ENCODE assay signal across 8 mouse cellular contexts in the genomic region with DNA sequence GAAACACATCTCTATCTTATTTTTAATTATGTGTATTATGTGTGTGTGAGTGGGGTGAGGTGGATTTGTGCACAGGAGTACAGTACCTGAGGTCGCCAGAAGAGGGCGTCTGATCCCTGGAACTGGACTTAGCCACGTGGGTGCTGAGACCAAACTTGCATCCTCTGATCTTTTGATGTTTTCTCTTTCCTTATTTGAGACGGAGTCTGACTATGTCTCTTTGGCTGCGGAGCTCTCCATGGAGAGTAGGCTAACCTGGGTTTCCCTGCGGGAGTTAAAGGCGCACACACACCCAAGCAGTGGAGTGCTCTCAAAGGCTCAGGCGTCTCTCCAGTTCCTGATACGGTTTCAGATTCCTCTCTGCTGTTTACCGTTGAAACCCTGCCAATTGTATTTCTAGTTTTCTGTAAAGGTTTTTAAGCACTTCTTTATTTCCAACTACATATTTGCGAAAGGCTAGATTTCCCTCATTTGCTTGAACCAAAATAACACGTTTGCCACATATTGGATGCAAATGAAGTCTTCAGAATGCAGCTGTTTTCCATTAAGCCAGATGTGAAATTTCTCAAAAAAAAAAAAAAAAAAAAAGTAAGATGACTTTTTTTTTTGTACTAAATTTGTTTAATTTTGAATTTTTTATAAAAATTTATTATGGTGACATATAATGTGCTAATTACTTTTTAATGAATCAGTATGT. TPM values are rescaled to one million over a fixed set of nuclear protein-coding genes. Genes with fewer than 3 reads are reported as not detected.
DNase-seq lines count a peak whose midpoint lies in the region; ATAC-seq and TF ChIP-seq lines count a peak whose summit lies in the region.

No protein-coding gene starts in this region.

- peak overlapping the region; percentile 52 for H3K4me2 ChIP-seq in heart, embryonic 15.5 days
- H3K4me2 ChIP-seq in liver, embryonic 14.5 days (ENCODE audit: low read depth) = peak overlapping the region; percentile 37
- H3K4me2 ChIP-seq in stomach, embryonic 16.5 days (ENCODE audit: low read depth, low read length) = peak overlapping the region; percentile 64

- H3K27ac ChIP-seq in bone marrow macrophage, adult 2 months (ENCODE audit: insufficient read depth, low read depth, low read length) = no peak overlapping the region
- peak overlapping the region; percentile 48; the same call in 1 of the 2 replicates for H3K27ac ChIP-seq in forebrain, embryonic 10.5 days
- no peak overlapping the region for H3K27ac ChIP-seq in heart, embryonic 15.5 days
- H3K27ac ChIP-seq in liver, embryonic 14.5 days = no peak overlapping the region
- no peak overlapping the region; the same call in 1 of the 2 replicates for H3K27ac ChIP-seq in stomach, embryonic 16.5 days (ENCODE audit: low read length)

- TF ChIP-seq EP300 in liver, embryonic 14.5 days (IDR thresholded peaks at IDR 0.05; ENCODE audit: low read depth) = no peak

- ATAC-seq in heart, embryonic 15.5 days (replicated peaks; ENCODE audit: insufficient number of reproducible peaks, insufficient read depth, low FRiP score, low read depth) = no peak; the same call in 1 of the 2 replicates
- ATAC-seq in liver, embryonic 14.5 days (ENCODE audit: insufficient read depth) = no peak
- no peak for ATAC-seq in stomach, embryonic 16.5 days (ENCODE audit: insufficient read depth, low FRiP score)

- H3K9ac ChIP-seq in heart, embryonic 15.5 days = no peak overlapping the region
- H3K9ac ChIP-seq in liver, embryonic 14.5 days (replicated peaks) = no peak overlapping the region
- H3K9ac ChIP-seq in stomach, embryonic 16.5 days (ENCODE audit: low read length) = no peak overlapping the region

- peak; percentile 81 to 82 for DNase-seq in B cell, adult 2 months
- peak; percentile 82 for DNase-seq in forebrain, embryonic 10.5 days (ENCODE audit: extremely low spot score, low spot score)
- peak; percentile 84 for DNase-seq in kidney, postnatal 14 days
- peak in 1 of 3 experiments; percentile 17 for DNase-seq in liver, embryonic 14.5 days (ENCODE audit: low read depth in 3 of 3, low spot score in 3 of 3)
- peak; percentile 85 for DNase-seq in neural tube, embryonic 10.5 days (ENCODE audit: extremely low spot score, low spot score)

- peak; percentile 95 for TF ChIP-seq CTCF in bone marrow macrophage, adult 2 months (IDR thresholded peaks at IDR 0.05; ENCODE audit: low read depth, low read length)
- TF ChIP-seq CTCF in liver, embryonic 14.5 days (IDR thresholded peaks at IDR 0.05; ENCODE audit: low read depth) = peak; percentile 83

- H3K9me3 ChIP-seq in forebrain, embryonic 10.5 days = peaks cover 3% of the 10 kb centered on the region; the same call in 1 of the 2 replicates
- no peaks in the 10 kb centered on the region for H3K9me3 ChIP-seq in heart, embryonic 15.5 days (replicated peaks)
- no peaks in the 10 kb centered on the region for H3K9me3 ChIP-seq in liver, embryonic 14.5 days (ENCODE audit: control insufficient read depth, low read length)
- peaks cover 2% of the 10 kb centered on the region; the same call in 1 of the 2 replicates for H3K9me3 ChIP-seq in stomach, embryonic 16.5 days (replicated peaks; ENCODE audit: control insufficient read depth, low read length)

- H3K4me3 ChIP-seq in bone marrow macrophage, adult 2 months (ENCODE audit: insufficient read depth, low read length) = peak overlapping the region; percentile 24
- peak overlapping the region; percentile 24; the same call in 1 of the 2 replicates for H3K4me3 ChIP-seq in forebrain, embryonic 10.5 days
- peak overlapping the region; percentile 15; the same call in 1 of the 2 replicates for H3K4me3 ChIP-seq in heart, embryonic 15.5 days
- no peak overlapping the region; a peak in 1 of 4 replicates for H3K4me3 ChIP-seq in liver, embryonic 14.5 days (ENCODE audit: insufficient read depth in 1 of 2, low read depth in 2 of 2, low read length in 2 of 2)
- peak overlapping the region; percentile 32 for H3K4me3 ChIP-seq in stomach, embryonic 16.5 days (replicated peaks; ENCODE audit: low read length)

- WGBS in forebrain, embryonic 10.5 days = 23% methylated on average over 12 of the region's 12 CpGs
- WGBS in heart, embryonic 15.5 days = 13% methylated on average over 12 of the region's 12 CpGs
- WGBS in liver, embryonic 14.5 days (ENCODE audit: insufficient replicate concordance) = 18% methylated on average over 12 of the region's 12 CpGs
- 16% methylated on average over 12 of the region's 12 CpGs for WGBS in stomach, embryonic 16.5 days

- H3K4me1 ChIP-seq in bone marrow macrophage, adult 2 months (ENCODE audit: control insufficient read depth, insufficient read depth, low read length) = peaks cover 2% of the 10 kb centered on the region; the same call in 1 of the 2 replicates
- H3K4me1 ChIP-seq in forebrain, embryonic 10.5 days = peaks cover 3% of the 10 kb centered on the region; the same call in 1 of the 2 replicates
- no peaks in the 10 kb centered on the region for H3K4me1 ChIP-seq in heart, embryonic 15.5 days (replicated peaks)
- H3K4me1 ChIP-seq in liver, embryonic 14.5 days (replicated peaks; ENCODE audit: control insufficient read depth in 2 of 2, insufficient read depth in 2 of 2, low read length in 1 of 2) = no peaks in the 10 kb centered on the region
- no peaks in the 10 kb centered on the region for H3K4me1 ChIP-seq in stomach, embryonic 16.5 days (ENCODE audit: control insufficient read depth, insufficient read depth, low read length)

- no peak for TF ChIP-seq POLR2A in bone marrow macrophage, adult 2 months (IDR thresholded peaks at IDR 0.05; ENCODE audit: borderline replicate concordance, low read depth, low read length)

- H3K36me3 ChIP-seq in forebrain, embryonic 10.5 days (replicated peaks) = no peaks in the 10 kb centered on the region
- H3K36me3 ChIP-seq in heart, embryonic 15.5 days = no peaks in the 10 kb centered on the region
- H3K36me3 ChIP-seq in liver, embryonic 14.5 days (replicated peaks; ENCODE audit: control insufficient read depth, insufficient read depth, low read depth) = no peaks in the 10 kb centered on the region
- no peaks in the 10 kb centered on the region for H3K36me3 ChIP-seq in stomach, embryonic 16.5 days (ENCODE audit: control insufficient read depth, insufficient read depth, low read length)

- no peaks in the 10 kb centered on the region for H3K27me3 ChIP-seq in forebrain, embryonic 10.5 days (ENCODE audit: poor library complexity, severe bottlenecking)
- no peaks in the 10 kb centered on the region for H3K27me3 ChIP-seq in heart, embryonic 15.5 days
- H3K27me3 ChIP-seq in liver, embryonic 14.5 days (ENCODE audit: control insufficient read depth, insufficient read depth, low read length) = no peaks in the 10 kb centered on the region
- H3K27me3 ChIP-seq in stomach, embryonic 16.5 days (ENCODE audit: control insufficient read depth, insufficient read depth, low read length) = no peaks in the 10 kb centered on the region

RNA-seq across cellular contexts. Expression of a gene that starts 21.1 kb away (rescaled TPM):
- polyA plus RNA-seq in bone marrow macrophage, adult 2 months (2012; ENCODE audit: insufficient read depth, insufficient read length, missing spikeins) = 22.2 and 22.5 TPM in 2 replicates
- polyA plus RNA-seq in forebrain, embryonic 10.5 days (2016; fragmentation: Nextera tagmentation; extraction: Ambion mirVana) = 31.2 and 34.0 TPM in 2 replicates
- polyA plus RNA-seq in heart, embryonic 15.5 days (2015; fragmentation: Nextera tagmentation; extraction: Ambion mirVana) = 27.1 and 28.7 TPM in 2 replicates
- 2.3 and 2.9 TPM in 2 replicates for polyA plus RNA-seq in liver, embryonic 14.5 days (2012; rRNA removed)
- polyA plus RNA-seq in liver, embryonic 14.5 days (2014; fragmentation: Nextera tagmentation; extraction: Ambion mirVana) = 9.4 and 10.6 TPM in 2 replicates
- polyA plus RNA-seq in stomach, embryonic 16.5 days (2015; fragmentation: Nextera tagmentation; extraction: Ambion mirVana) = 37.2 and 42.1 TPM in 2 replicates

Comparison
In these comparisons a context has a peak if more than half of its experiments do, and no peak if none do; other contexts are left out.
1. H3K4me3 ChIP-seq: peak in bone marrow macrophage, adult 2 months (single experiment), forebrain, embryonic 10.5 days (single experiment), heart, embryonic 15.5 days (single experiment) and stomach, embryonic 16.5 days (single experiment); none in liver, embryonic 14.5 days (0 of 2).
2. Peak in every context shown above with its lines, with median percentiles within 50 percentile points of each other: H3K4me2 ChIP-seq.